Mouse (Mus musculus): Measurements from ENCODE around the gene Ano2.

Ano2 gene

GRCm38 (mm10) chr6:126086321-126086950, 396.2 kb downstream of the Ano2 start:
- DNase-seq: no peak

- no peak for DNase-seq
These were observed 398.5 kb downstream of the Ano2 start for GRCm38 (mm10) chr6:126088489-126089265.
